In the genomic region with DNA sequence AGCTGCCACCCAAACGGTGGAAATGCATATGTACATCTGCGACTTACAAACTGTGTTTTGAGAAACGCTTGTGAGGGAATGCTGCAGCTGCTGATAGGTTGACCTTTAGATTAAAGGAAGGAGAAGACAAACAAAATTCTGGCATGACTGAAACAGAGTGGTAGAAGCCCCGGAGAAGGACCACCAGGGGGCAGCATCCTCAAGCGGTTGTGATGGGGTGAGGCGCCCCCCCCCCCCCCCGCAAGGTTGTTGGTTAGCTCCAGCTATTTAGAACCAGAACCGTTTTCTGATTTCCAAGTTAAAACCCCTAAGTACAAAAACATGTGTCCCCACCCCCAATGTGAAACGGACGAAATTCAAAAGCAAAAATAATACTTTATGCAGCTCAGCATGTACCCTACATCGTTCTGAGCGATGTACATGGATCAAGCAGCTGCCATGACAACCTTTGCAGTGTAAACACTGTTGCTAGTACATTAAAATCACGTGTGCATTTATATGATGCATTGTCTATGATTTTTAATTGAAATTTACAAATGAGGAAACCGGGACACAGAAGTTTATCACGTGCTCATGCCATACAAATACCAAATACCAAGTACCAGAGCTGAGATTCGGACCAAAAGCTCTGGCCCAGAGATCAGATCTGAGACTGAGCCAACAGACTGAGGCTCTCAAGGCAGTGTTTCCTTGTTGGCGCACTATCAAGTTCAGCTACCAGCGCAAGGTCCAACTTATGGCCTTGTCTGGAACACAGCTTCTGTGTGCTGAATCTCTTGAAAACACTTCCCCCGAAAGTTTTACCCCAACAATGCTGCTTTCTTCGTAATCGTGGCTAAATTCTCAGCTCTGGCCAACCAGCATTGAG, we compare ENCODE assay signal across 10 mouse cellular contexts.
A peak's percentile ranks its signal among the peaks of the same experiment; 100 is the strongest.
DNase-seq lines count a peak whose midpoint lies in the region; ATAC-seq and TF ChIP-seq lines count a peak whose summit lies in the region.
"Had no signal": no experiment of that assay in that cellular context is flagged by ENCODE, and none has a peak within 500 bp of the region (broad histone marks: within the 10 kb centered on the region; RNA-seq: fewer than 3 reads in every experiment).

No protein-coding gene starts in this region.

- WGBS in midbrain, embryonic 14.5 days, result 68% methylated on average over 21 of the region's 21 CpGs
- 67% methylated on average over 21 of the region's 21 CpGs for WGBS in midbrain, embryonic 13.5 days
- WGBS in intestine, embryonic 16.5 days, result 58% methylated on average over 21 of the region's 21 CpGs
- WGBS in lung, adult 2 months, result 20% methylated on average over 21 of the region's 21 CpGs

- peak; percentile 53 for DNase-seq in midbrain, embryonic 14.5 days
- DNase-seq in adrenal gland, adult 8-10 months, result peak; percentile 19
- peak; percentile 59 for DNase-seq in embryo, embryonic 10.5 days (ENCODE audit: low spot score)
- peak; percentile 58 for DNase-seq in lung, adult 2 months
- peak; percentile 24 for DNase-seq in right cerebral cortex, postnatal 25 days

- no peak for ATAC-seq in midbrain, embryonic 14.5 days (ENCODE audit: low FRiP score, low TSS enrichment)
- no peak for ATAC-seq in midbrain, embryonic 13.5 days
- 0 out of 2 replicates have a peak, but pooled peaks have one; percentile 21 for ATAC-seq in intestine, embryonic 16.5 days
- ATAC-seq in erythroblast, adult 5-6 weeks (replicated peaks; ENCODE audit: low FRiP score, poor library complexity, severe bottlenecking), result no peak

- H3K9ac ChIP-seq in midbrain, embryonic 14.5 days (replicated peaks; ENCODE audit: low read length), result no peak overlapping the region
- no peak overlapping the region for H3K9ac ChIP-seq in midbrain, embryonic 13.5 days (replicated peaks)
- no peak overlapping the region for H3K9ac ChIP-seq in intestine, embryonic 16.5 days (ENCODE audit: low read depth, low read length)
- H3K9ac ChIP-seq: heart, embryonic 13.5 days; neural tube, embryonic 12.5 days had no signal

- no peaks in the 10 kb centered on the region for H3K4me1 ChIP-seq in midbrain, embryonic 14.5 days (ENCODE audit: control insufficient read depth, insufficient read depth, low read length)
- peaks cover 5% of the 10 kb centered on the region; the same call in 1 of the 2 replicates for H3K4me1 ChIP-seq in midbrain, embryonic 13.5 days (replicated peaks)
- H3K4me1 ChIP-seq in intestine, embryonic 16.5 days (ENCODE audit: control insufficient read depth, insufficient read depth, low read length), result 0 out of 2 replicates have a peak, but pooled peaks cover 3% of the 10 kb centered on the region
- H3K4me1 ChIP-seq in lung, adult 2 months (ENCODE audit: control insufficient read depth, insufficient read depth, low read length), result peaks cover 16% of the 10 kb centered on the region
- H3K4me1 ChIP-seq: neural tube, embryonic 12.5 days had no signal

- no peaks in the 10 kb centered on the region for H3K36me3 ChIP-seq in midbrain, embryonic 14.5 days (ENCODE audit: control insufficient read depth, insufficient read depth, low read length)
- H3K36me3 ChIP-seq in midbrain, embryonic 13.5 days, result no peaks in the 10 kb centered on the region
- H3K36me3 ChIP-seq in intestine, embryonic 16.5 days (ENCODE audit: control insufficient read depth, insufficient read depth, low read length), result no peaks in the 10 kb centered on the region
- H3K36me3 ChIP-seq: heart, embryonic 13.5 days; neural tube, embryonic 12.5 days had no signal

- no peak overlapping the region for H3K4me2 ChIP-seq in midbrain, embryonic 14.5 days (ENCODE audit: low read length)
- no peak overlapping the region for H3K4me2 ChIP-seq in midbrain, embryonic 13.5 days (replicated peaks)
- no peak overlapping the region for H3K4me2 ChIP-seq in intestine, embryonic 16.5 days (ENCODE audit: low read depth, low read length)
- H3K4me2 ChIP-seq: heart, embryonic 13.5 days; neural tube, embryonic 12.5 days had no signal

- H3K27ac ChIP-seq in midbrain, embryonic 14.5 days (replicated peaks; ENCODE audit: low read depth, low read length), result no peak overlapping the region
- no peak overlapping the region for H3K27ac ChIP-seq in midbrain, embryonic 13.5 days
- H3K27ac ChIP-seq in intestine, embryonic 16.5 days (ENCODE audit: low read length), result no peak overlapping the region
- H3K27ac ChIP-seq: heart, embryonic 13.5 days; neural tube, embryonic 12.5 days had no signal

- no peak for TF ChIP-seq POLR2A in lung, adult 2 months (IDR thresholded peaks at IDR 0.05; ENCODE audit: borderline replicate concordance, extremely low read depth, low read depth, low read length)

- H3K4me3 ChIP-seq in midbrain, embryonic 14.5 days (replicated peaks; ENCODE audit: low read depth, low read length), result no peak overlapping the region
- no peak overlapping the region for H3K4me3 ChIP-seq in midbrain, embryonic 13.5 days (replicated peaks)
- H3K4me3 ChIP-seq in intestine, embryonic 16.5 days (ENCODE audit: low read length), result no peak overlapping the region
- no peak overlapping the region for H3K4me3 ChIP-seq in lung, adult 2 months (replicated peaks; ENCODE audit: extremely low read depth, low read depth, low read length)
- H3K4me3 ChIP-seq: heart, embryonic 13.5 days; neural tube, embryonic 12.5 days had no signal

- no peaks in the 10 kb centered on the region for H3K27me3 ChIP-seq in midbrain, embryonic 14.5 days (ENCODE audit: control insufficient read depth, insufficient read depth, low read length)
- peaks cover 24% of the 10 kb centered on the region for H3K27me3 ChIP-seq in midbrain, embryonic 13.5 days
- no peaks in the 10 kb centered on the region for H3K27me3 ChIP-seq in intestine, embryonic 16.5 days (replicated peaks; ENCODE audit: control insufficient read depth, insufficient read depth, low read length)
- H3K27me3 ChIP-seq: heart, embryonic 13.5 days had no signal

- TF ChIP-seq CTCF in lung, adult 2 months (IDR thresholded peaks at IDR 0.05; ENCODE audit: insufficient read depth, low read length), result peak; percentile 56

- H3K9me3 ChIP-seq in midbrain, embryonic 14.5 days (ENCODE audit: control insufficient read depth, low read length), result no peaks in the 10 kb centered on the region
- no peaks in the 10 kb centered on the region for H3K9me3 ChIP-seq in midbrain, embryonic 13.5 days
- H3K9me3 ChIP-seq in intestine, embryonic 16.5 days (ENCODE audit: control insufficient read depth, low read length), result no peaks in the 10 kb centered on the region
- H3K9me3 ChIP-seq: heart, embryonic 13.5 days; neural tube, embryonic 12.5 days had no signal
